In the genomic region with DNA sequence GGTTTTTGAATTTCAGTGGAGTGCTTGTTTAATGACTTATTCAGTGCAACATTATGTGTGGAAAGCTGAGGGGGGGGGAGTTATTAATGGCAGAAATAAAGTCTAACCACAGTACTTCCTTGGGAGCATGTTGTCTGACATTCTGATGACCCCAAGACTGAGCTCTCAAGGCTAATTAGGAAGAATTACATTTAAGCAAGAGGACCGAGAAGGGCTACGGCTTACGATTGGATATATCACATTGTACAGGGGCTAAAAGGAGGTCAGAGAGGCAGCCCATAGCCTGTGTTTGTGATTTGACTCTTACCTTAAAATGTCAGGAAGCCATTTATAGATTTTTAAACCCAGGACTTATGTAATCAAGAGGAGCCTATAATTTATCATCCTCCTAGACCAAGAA, we compare ENCODE assay signal across 12 mouse cellular contexts.
"Had no signal": no experiment of that assay in that cellular context is flagged by ENCODE, and none has a peak within 500 bp of the region (broad histone marks: within the 10 kb centered on the region; RNA-seq: fewer than 3 reads in every experiment).

No protein-coding gene starts in this region.

- DNase-seq: kidney, adult 2 months; kidney, postnatal 4 days; left cerebral cortex, postnatal 4 days; liver, embryonic 13.5 days; lung, adult 2 months; lung, postnatal 14 days; lung, postnatal 4 days; midbrain, embryonic 14.5 days; thymus, adult 18-20 months; thymus, postnatal 36 days had no signal

- ATAC-seq: intestine, embryonic 15.5 days had no signal

- H3K9me3 ChIP-seq: intestine, embryonic 15.5 days; liver, embryonic 13.5 days had no signal

- H3K36me3 ChIP-seq: intestine, embryonic 15.5 days; liver, embryonic 13.5 days had no signal

- H3K4me3 ChIP-seq: intestine, embryonic 15.5 days; liver, embryonic 13.5 days had no signal

- H3K9ac ChIP-seq: intestine, embryonic 15.5 days; liver, embryonic 13.5 days had no signal

- H3K4me1 ChIP-seq: intestine, embryonic 15.5 days; liver, embryonic 13.5 days had no signal

- H3K27ac ChIP-seq: intestine, embryonic 15.5 days; liver, embryonic 13.5 days had no signal

- H3K4me2 ChIP-seq: intestine, embryonic 15.5 days; liver, embryonic 13.5 days; midbrain, embryonic 11.5 days had no signal

- H3K27me3 ChIP-seq: intestine, embryonic 15.5 days; liver, embryonic 13.5 days had no signal
